Mouse (Mus musculus): Measurements from ENCODE around the gene Fgfr2. TPM values are rescaled to one million over a fixed set of nuclear protein-coding genes. Genes with fewer than 3 reads are reported as not detected.

The Fgfr2 gene
- polyA plus RNA-seq, 1 experiment from 2014 or later = 86.9 TPM

GRCm38 (mm10) chr7:132332176-132332575 is 791.0 kb downstream of the Fgfr2 start:
- H3K27me3 ChIP-seq (ENCODE audit: control insufficient read depth, insufficient read depth, low read length) = no peaks in the 10 kb centered on the region
- H3K9me3 ChIP-seq (ENCODE audit: control insufficient read depth, low read length) = no peaks in the 10 kb centered on the region
- H3K36me3 ChIP-seq (ENCODE audit: control insufficient read depth, insufficient read depth, low read length) = no peaks in the 10 kb centered on the region
- WGBS = 62% methylated on average over 11 of the region's 11 CpGs
- H3K4me2 ChIP-seq (ENCODE audit: low read depth) = no peak overlapping the region
- DNase-seq (ENCODE audit: low spot score) (no peak), ATAC-seq (ENCODE audit: insufficient read depth, low FRiP score, low TSS enrichment) (no peak)
- peaks cover 12% of the 10 kb centered on the region; the same call in 1 of the 2 replicates for H3K4me1 ChIP-seq (ENCODE audit: control insufficient read depth, insufficient read depth, low read length)
- H3K9ac ChIP-seq (ENCODE audit: low read length) = no peak overlapping the region
- no peak overlapping the region for H3K4me3 ChIP-seq (ENCODE audit: low read depth, low read length)
- no peak overlapping the region for H3K27ac ChIP-seq (ENCODE audit: low read depth, low read length)

DNA sequence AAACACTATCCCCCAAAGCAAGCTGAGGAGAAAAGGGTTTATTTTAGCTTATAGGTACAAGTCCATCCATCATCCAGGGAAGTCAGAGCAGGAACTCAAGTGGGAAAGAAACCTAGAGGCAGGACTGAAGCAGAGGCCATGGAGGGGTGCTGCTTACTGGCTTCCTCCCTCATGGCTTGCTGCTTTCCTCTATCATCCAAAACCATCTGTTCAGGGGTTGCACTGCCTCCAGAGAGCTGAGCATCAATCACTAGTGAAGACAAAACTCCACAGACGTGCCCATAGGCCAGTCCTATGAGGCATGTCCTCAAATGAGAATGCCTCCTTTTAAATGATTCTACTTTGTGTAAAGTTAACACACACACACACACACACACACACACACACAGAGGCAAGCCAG is 793.0 kb downstream of the Fgfr2 start:
- Histone ChIP-seq H3K4me3 (ENCODE audit: low read depth, low read length) (no peak overlapping the region), H3K27me3 (ENCODE audit: control insufficient read depth, insufficient read depth, low read length) (no peaks in the 10 kb centered on the region), H3K4me1 (ENCODE audit: control insufficient read depth, insufficient read depth, low read length) (0 out of 2 replicates have a peak, but pooled peaks cover 9% of the 10 kb centered on the region), H3K9me3 (ENCODE audit: control insufficient read depth, low read length) (no peaks in the 10 kb centered on the region), H3K9ac (ENCODE audit: low read length) (no peak overlapping the region), H3K27ac (ENCODE audit: low read depth, low read length) (no peak overlapping the region), H3K4me2 (ENCODE audit: low read depth) (no peak overlapping the region), H3K36me3 (ENCODE audit: control insufficient read depth, insufficient read depth, low read length) (no peaks in the 10 kb centered on the region)
- DNase-seq (ENCODE audit: low spot score) (no peak), ATAC-seq (ENCODE audit: insufficient read depth, low FRiP score, low TSS enrichment) (no peak)
- WGBS = 16% methylated on average over 1 of the region's 1 CpGs

DNA sequence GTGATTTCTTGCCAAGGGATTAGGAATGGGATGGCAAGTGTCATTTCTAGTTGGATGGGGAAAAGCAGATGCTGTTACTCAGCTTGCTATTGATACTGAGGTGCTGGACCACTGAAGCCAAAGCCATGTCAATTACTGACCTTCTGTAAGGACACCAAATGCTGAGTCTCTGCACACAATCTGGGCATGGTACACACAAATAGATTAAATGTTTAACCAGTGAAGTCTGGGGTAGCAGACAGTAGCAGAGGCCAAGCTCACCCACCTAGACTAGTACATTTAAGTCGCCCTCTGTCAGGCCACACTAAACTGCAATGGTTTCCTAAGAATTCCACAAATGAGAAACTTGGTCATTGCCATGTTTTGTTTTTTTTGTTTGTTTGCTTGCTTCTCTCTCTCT is 794.5 kb downstream of the Fgfr2 start:
- WGBS = 90% methylated on average over 1 of the region's 1 CpGs
- no peak for ATAC-seq (ENCODE audit: insufficient read depth, low FRiP score, low TSS enrichment)

DNA sequence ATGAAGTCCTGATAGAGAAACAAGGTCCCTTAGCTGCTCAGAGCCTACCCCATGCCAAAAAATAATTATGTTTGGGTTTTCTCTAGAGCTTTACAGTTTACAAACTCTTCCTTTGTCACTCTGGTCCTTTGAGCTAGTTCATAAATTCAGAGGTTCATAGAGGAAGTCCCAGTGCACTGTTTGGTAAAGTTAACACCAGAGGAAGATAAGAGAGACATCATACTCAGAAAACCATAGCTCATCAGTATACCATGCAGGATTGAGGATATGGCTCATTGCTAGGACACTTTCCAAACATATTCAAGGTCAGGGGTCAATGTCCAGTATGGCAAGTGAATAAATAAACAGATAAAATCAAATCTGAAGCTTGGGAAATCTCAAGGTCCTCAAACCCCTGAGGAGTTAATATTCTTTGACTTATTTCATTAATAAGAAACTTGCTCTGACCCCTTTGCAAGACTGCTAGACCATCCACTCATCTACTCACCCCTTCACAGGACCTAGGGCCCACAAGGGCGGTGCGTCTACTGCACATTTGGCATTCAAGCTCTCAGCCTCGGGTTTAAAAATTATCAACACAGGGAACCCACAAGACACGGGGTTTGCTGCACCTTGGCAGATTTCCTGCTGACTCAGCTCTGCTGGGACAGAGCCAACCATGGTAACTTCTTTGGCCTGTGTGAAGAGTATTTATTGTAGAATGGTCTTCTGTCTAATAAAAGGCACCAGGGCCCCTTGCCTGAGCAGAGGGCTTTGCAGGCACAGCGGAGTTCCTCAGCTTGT is 797.4 kb downstream of the Fgfr2 start:
- ATAC-seq (ENCODE audit: insufficient read depth, low FRiP score, low TSS enrichment) (no peak), DNase-seq (ENCODE audit: low spot score) (no peak)
- 80% methylated on average over 5 of the region's 5 CpGs for WGBS
- H3K4me2 ChIP-seq (ENCODE audit: low read depth) = no peak overlapping the region
- H3K27me3 ChIP-seq (ENCODE audit: control insufficient read depth, insufficient read depth, low read length) = no peaks in the 10 kb centered on the region
- H3K9ac ChIP-seq (ENCODE audit: low read length) = no peak overlapping the region
- H3K4me3 ChIP-seq (ENCODE audit: low read depth, low read length) = no peak overlapping the region
- no peaks in the 10 kb centered on the region for H3K36me3 ChIP-seq (ENCODE audit: control insufficient read depth, insufficient read depth, low read length)
- 0 out of 2 replicates have a peak, but pooled peaks cover under 1% of the 10 kb centered on the region for H3K4me1 ChIP-seq (ENCODE audit: control insufficient read depth, insufficient read depth, low read length)
- no peaks in the 10 kb centered on the region for H3K9me3 ChIP-seq (ENCODE audit: control insufficient read depth, low read length)
- no peak overlapping the region for H3K27ac ChIP-seq (ENCODE audit: low read depth, low read length)

More for the DNA sequence above, 794.5 kb downstream of the Fgfr2 start:
- Histone ChIP-seq H3K27me3 (ENCODE audit: control insufficient read depth, insufficient read depth, low read length) (no peaks in the 10 kb centered on the region), H3K4me3 (ENCODE audit: low read depth, low read length) (no peak overlapping the region), H3K4me2 (ENCODE audit: low read depth) (no peak overlapping the region), H3K4me1 (ENCODE audit: control insufficient read depth, insufficient read depth, low read length) (0 out of 2 replicates have a peak, but pooled peaks cover 9% of the 10 kb centered on the region), H3K36me3 (ENCODE audit: control insufficient read depth, insufficient read depth, low read length) (no peaks in the 10 kb centered on the region), H3K9me3 (ENCODE audit: control insufficient read depth, low read length) (no peaks in the 10 kb centered on the region), H3K27ac (ENCODE audit: low read depth, low read length) (no peak overlapping the region), H3K9ac (ENCODE audit: low read length) (no peak overlapping the region)
- DNase-seq (ENCODE audit: low spot score) = no peak

DNA sequence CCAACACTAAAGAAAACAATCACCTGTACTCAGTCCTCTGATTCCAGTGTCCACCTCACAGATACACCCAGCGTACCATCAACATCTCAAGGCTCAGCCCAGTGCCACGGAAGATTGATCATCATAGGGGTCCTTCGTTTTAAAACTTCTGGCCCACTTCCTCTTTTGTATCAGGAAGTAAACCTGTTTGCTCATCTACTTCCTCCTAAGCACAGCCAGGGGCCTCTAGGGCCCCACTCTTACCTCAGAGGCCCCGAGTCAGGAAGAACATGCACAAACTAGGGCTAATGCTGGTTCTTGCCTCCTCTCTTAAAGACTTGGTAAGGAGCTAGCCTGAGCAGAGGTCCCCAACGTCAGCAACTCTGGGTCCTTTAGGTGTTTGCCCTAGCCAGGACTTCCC is 799.7 kb downstream of the Fgfr2 start:
- no peaks in the 10 kb centered on the region for H3K27me3 ChIP-seq (ENCODE audit: control insufficient read depth, insufficient read depth, low read length)
- no peak overlapping the region for H3K27ac ChIP-seq (ENCODE audit: low read depth, low read length)
- DNase-seq (ENCODE audit: low spot score) = no peak
- no peak for ATAC-seq (ENCODE audit: insufficient read depth, low FRiP score, low TSS enrichment)
- no peaks in the 10 kb centered on the region; the same call in 1 of the 2 replicates for H3K4me1 ChIP-seq (ENCODE audit: control insufficient read depth, insufficient read depth, low read length)
- no peak overlapping the region for H3K9ac ChIP-seq (ENCODE audit: low read length)
- H3K36me3 ChIP-seq (ENCODE audit: control insufficient read depth, insufficient read depth, low read length) = no peaks in the 10 kb centered on the region
- 79% methylated on average over 5 of the region's 5 CpGs for WGBS
- no peaks in the 10 kb centered on the region for H3K9me3 ChIP-seq (ENCODE audit: control insufficient read depth, low read length)
- H3K4me3 ChIP-seq (ENCODE audit: low read depth, low read length) = no peak overlapping the region
- H3K4me2 ChIP-seq (ENCODE audit: low read depth) = no peak overlapping the region

DNA sequence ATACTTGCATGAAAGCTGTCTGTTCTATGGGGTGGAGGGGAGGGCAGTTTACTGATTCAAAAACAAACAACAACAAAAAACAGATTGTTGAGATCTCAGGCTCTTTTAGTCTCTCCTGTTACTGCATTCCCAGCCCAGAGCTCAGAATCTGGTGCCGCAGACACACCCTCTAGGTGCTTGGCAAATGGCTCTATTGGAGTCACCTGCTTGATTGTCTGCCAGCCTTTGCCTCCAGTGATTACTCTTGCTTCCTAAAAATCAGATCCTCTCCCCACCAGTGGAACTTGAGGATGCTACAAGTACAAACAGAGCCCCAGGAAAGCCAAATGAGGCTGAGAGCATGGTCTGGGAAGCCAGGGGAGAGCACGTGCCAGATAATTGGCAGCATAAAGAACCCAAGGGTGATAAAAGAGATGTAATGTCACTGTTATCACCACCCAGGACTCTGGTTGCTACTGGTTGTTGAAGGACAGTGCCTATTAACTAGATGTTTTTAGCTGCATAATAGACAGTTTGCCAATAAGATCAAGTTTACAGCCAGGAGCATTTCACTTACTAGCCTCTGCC is 801.7 kb downstream of the Fgfr2 start:
- no peak overlapping the region for H3K27ac ChIP-seq (ENCODE audit: low read depth, low read length)
- H3K4me2 ChIP-seq (ENCODE audit: low read depth) = no peak overlapping the region
- DNase-seq (ENCODE audit: low spot score) = no peak
- no peak overlapping the region for H3K9ac ChIP-seq (ENCODE audit: low read length)
- no peak overlapping the region for H3K4me3 ChIP-seq (ENCODE audit: low read depth, low read length)
- H3K27me3 ChIP-seq (ENCODE audit: control insufficient read depth, insufficient read depth, low read length) = no peaks in the 10 kb centered on the region
- 65% methylated on average over 2 of the region's 2 CpGs for WGBS
- ATAC-seq (ENCODE audit: insufficient read depth, low FRiP score, low TSS enrichment) = no peak
- no peaks in the 10 kb centered on the region for H3K36me3 ChIP-seq (ENCODE audit: control insufficient read depth, insufficient read depth, low read length)
- H3K4me1 ChIP-seq (ENCODE audit: control insufficient read depth, insufficient read depth, low read length) = peaks cover 9% of the 10 kb centered on the region
- H3K9me3 ChIP-seq (ENCODE audit: control insufficient read depth, low read length) = no peaks in the 10 kb centered on the region

- no peaks in the 10 kb centered on the region for H3K36me3 ChIP-seq (ENCODE audit: control insufficient read depth, insufficient read depth, low read length)
- peaks cover 22% of the 10 kb centered on the region for H3K4me1 ChIP-seq (ENCODE audit: control insufficient read depth, insufficient read depth, low read length)
- H3K27me3 ChIP-seq (ENCODE audit: control insufficient read depth, insufficient read depth, low read length) = no peaks in the 10 kb centered on the region
Observed at GRCm38 (mm10) chr7:132317036-132317541, 806.1 kb downstream of the Fgfr2 start, which contains the start of gene Chst15. TSS of gene Chst15 (minus strand) at chr7:132317228.

DNA sequence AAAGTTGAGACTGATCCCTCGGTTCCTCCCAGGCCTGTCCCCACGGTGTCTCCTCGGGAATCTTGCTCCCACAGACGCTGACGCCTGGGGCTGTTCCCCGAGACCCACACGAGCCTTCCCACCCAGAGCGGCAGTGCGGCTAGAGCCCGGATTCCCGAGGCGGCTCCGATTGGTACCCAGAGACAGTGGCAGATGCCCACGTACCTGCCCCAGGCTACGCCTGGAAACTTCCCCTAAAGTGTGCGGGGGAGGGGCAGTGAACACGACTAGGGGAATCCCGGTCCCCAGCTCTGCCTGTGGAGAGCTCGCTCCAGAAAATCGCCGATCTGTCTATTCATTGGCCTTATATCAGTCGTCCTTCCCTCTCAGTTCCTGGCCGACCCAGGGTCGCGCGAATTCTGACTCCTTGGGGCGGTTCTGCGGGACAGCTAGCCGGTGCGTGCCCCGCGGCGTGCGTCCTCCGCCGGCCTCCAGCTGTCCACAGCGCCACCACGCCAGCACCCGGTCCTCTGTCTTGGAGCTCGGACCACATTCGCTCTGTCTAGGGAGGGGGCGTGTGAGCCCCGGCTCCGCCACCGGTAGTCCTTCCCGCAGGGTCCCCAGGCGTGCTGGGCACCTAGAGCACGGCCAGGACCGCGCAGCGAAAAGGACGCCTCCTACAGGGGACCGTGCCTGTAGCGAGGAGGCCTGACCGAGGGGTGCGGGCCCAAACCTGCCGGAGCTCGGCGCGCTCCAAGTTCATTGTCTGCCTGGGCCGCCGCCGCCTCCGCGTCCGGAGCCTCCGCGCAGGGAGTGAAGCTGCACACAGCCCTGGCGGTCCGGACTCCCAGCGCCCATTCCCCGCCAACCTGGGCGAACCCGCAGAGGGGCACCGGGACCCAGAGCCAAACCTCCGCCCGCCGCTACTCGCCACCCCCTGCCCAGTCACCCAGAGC is 806.8 kb downstream of the Fgfr2 start:
- Histone ChIP-seq H3K9me3 (ENCODE audit: control insufficient read depth, low read length) (no peaks in the 10 kb centered on the region), H3K9ac (ENCODE audit: low read length) (peak overlapping the region; percentile 91), H3K4me1 (ENCODE audit: control insufficient read depth, insufficient read depth, low read length) (peaks cover 22% of the 10 kb centered on the region), H3K27ac (ENCODE audit: low read depth, low read length) (peak overlapping the region; percentile 94), H3K4me2 (ENCODE audit: low read depth) (peak overlapping the region; percentile 93), H3K27me3 (ENCODE audit: control insufficient read depth, insufficient read depth, low read length) (no peaks in the 10 kb centered on the region), H3K36me3 (ENCODE audit: control insufficient read depth, insufficient read depth, low read length) (no peaks in the 10 kb centered on the region), H3K4me3 (ENCODE audit: low read depth, low read length) (peak overlapping the region; percentile 90)
- ATAC-seq (ENCODE audit: insufficient read depth, low FRiP score, low TSS enrichment) (peak; percentile 67), DNase-seq (ENCODE audit: low spot score) (peak; percentile 80)
- WGBS = under 1% methylated on average over 79 of the region's 79 CpGs

More at GRCm38 (mm10) chr7:132317036-132317541, 806.1 kb downstream of the Fgfr2 start, which contains the start of gene Chst15:
- Histone ChIP-seq H3K9ac (ENCODE audit: low read length) (peak within 1 kb of the TSS; percentile 91), H3K9me3 (ENCODE audit: control insufficient read depth, low read length) (no peaks in the 10 kb centered on the region), H3K4me3 (ENCODE audit: low read depth, low read length) (peak within 1 kb of the TSS; percentile 90), H3K27ac (ENCODE audit: low read depth, low read length) (peak within 1 kb of the TSS; percentile 94), H3K4me2 (ENCODE audit: low read depth) (peak within 1 kb of the TSS; percentile 93)
- under 1% methylated on average over 34 of the region's 34 CpGs for WGBS
- peak; percentile 59 for ATAC-seq (ENCODE audit: insufficient read depth, low FRiP score, low TSS enrichment)
- DNase-seq (ENCODE audit: low spot score) = peak; percentile 84
